Mouse (Mus musculus): Measurements from ENCODE around the gene Dlat.

DNA sequence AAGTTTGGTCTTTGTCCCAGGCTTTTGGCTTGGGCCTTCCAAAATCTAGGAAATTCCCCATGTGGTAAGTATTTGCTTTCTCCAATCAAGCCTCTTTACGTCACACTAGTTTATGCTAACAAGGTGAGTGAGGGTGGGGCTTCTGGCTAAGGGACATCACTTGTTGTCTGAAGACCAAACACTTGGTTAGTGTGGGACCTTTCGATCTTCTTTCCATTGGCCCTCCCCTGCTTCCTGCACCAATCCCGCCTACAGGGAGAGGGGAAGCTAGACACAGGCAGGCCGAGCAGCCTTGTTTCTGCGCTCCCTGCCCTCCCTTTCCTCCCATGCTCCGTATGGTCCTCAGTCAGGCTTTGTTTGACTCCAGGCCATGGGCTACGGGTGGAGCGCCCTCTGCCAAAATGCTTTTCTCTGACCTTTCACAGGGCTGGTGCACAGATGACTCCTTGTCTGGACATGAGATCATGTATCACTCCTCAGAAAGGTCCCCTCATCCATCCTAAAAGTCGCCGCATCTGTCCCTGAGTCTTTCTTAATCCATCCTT is 12.7 kb downstream of the Dlat start:
- TF ChIP-seq TAL1 (IDR thresholded peaks at IDR 0.05; ENCODE audit: low read length) (no peak), GATA1 (IDR thresholded peaks at IDR 0.05; ENCODE audit: low read length) (no peak)

Measured in erythroblast, embryonic 14.5 days (primary cell).